Mouse (Mus musculus) midbrain, embryonic 14.5 days (tissue): Measurements from ENCODE around the gene Anks3. TPM values are rescaled to one million over a fixed set of nuclear protein-coding genes. Genes with fewer than 3 reads are reported as not detected.

Experiments used
- ATAC-seq: fragments of 200-750 bp; cut with Nextera tagmentation; 2 replicates; pipeline ENCODE4 v1.8.0; 2017; ENCODE audit warnings: moderate number of reproducible peaks, moderate library complexity; ENCODE audit not compliant: low FRiP score, low TSS enrichment
- DNase-seq: peaks from one replicate; pipeline ENCODE4 v3.0.0-alpha.2; 2015
- H3K27ac ChIP-seq: fragments of 300-500 bp; sonication (generic); replicated peaks from 2 replicates; pipeline ENCODE4 v1.5.1; 2014; ENCODE audit warnings: mild to moderate bottlenecking, low read depth, low read length, moderate library complexity
- H3K27me3 ChIP-seq: fragments of 300-500 bp; sonication (generic); 2 replicates; pipeline ENCODE4 v1.6.1; 2014; ENCODE audit warnings: low read length, control low read depth, mixed read lengths; ENCODE audit not compliant: control insufficient read depth, insufficient read depth
- H3K36me3 ChIP-seq: fragments of 300-500 bp; sonication (generic); 2 replicates; pipeline ENCODE4 v1.6.1; 2014; ENCODE audit warnings: low read length, control low read depth; ENCODE audit not compliant: control insufficient read depth, insufficient read depth
- H3K4me1 ChIP-seq: fragments of 300-500 bp; sonication (generic); 2 replicates; pipeline ENCODE4 v1.6.1; 2014; ENCODE audit warnings: mild to moderate bottlenecking, antibody characterized with exemption, low read length, control low read depth; ENCODE audit not compliant: control insufficient read depth, insufficient read depth
- H3K4me2 ChIP-seq: fragments of 300-500 bp; sonication (generic); 2 replicates; pipeline ENCODE4 v1.6.1; 2014; ENCODE audit warnings: mild to moderate bottlenecking, low read length, moderate library complexity
- H3K4me3 ChIP-seq: fragments of 300-500 bp; sonication (generic); replicated peaks from 2 replicates; pipeline ENCODE4 v1.5.1; 2014; ENCODE audit warnings: low read depth, low read length
- H3K9ac ChIP-seq: fragments of 300-500 bp; sonication (generic); replicated peaks from 2 replicates; pipeline ENCODE4 v1.6.1; 2014; ENCODE audit warnings: mild to moderate bottlenecking, low read length, moderate library complexity
- H3K9me3 ChIP-seq: fragments of 300-500 bp; sonication (generic); 2 replicates; pipeline ENCODE4 v1.6.1; 2016; ENCODE audit warnings: low read length, control low read depth, mixed read lengths; ENCODE audit not compliant: control insufficient read depth
- WGBS: fragments of 180-500 bp; shearing (Covaris S2); extraction: QIAGEN DNeasy Blood & Tissue Kit; methylation state at CpG from one replicate; pipeline ENCODE4 v1.1.7; 2014; 5-methylcytosine and 5-hydroxymethylcytosine counted together
- polyA plus RNA-seq: library from polyadenylated mRNA; unstranded; fragments of >200 nt; fragmentation: Nextera tagmentation; extraction: Ambion mirVana; gene quantifications from 2 replicates; pipeline ENCODE4 v1.2.1, GENCODE M21; 2014

Gene Anks3
- polyA plus RNA-seq, 1 experiment from 2014 or later, result 70.6 TPM

GRCm38 (mm10) chr16:5000611-5001010 lies 36.6 kb upstream of the Anks3 start:
- Histone ChIP-seq H3K27ac (no peak overlapping the region), H3K9ac (no peak overlapping the region), H3K4me2 (no peak overlapping the region), H3K4me1 (no peaks in the 10 kb centered on the region), H3K9me3 (no peaks in the 10 kb centered on the region), H3K27me3 (no peaks in the 10 kb centered on the region), H3K4me3 (no peak overlapping the region), H3K36me3 (no peaks in the 10 kb centered on the region)
- ATAC-seq (no peak), DNase-seq (no peak)
- WGBS, result 77% methylated on average over 3 of the region's 3 CpGs

GRCm38 (mm10) chr16:4998984-4999383 lies 35.0 kb upstream of the Anks3 start:
- no peaks in the 10 kb centered on the region for H3K4me1 ChIP-seq
- no peak overlapping the region for H3K9ac ChIP-seq
- WGBS, result 76% methylated on average over 1 of the region's 1 CpGs
- no peaks in the 10 kb centered on the region for H3K36me3 ChIP-seq
- DNase-seq (no peak), ATAC-seq (no peak)
- no peak overlapping the region for H3K4me3 ChIP-seq
- no peak overlapping the region for H3K27ac ChIP-seq
- H3K9me3 ChIP-seq, result no peaks in the 10 kb centered on the region
- H3K4me2 ChIP-seq, result no peak overlapping the region
- H3K27me3 ChIP-seq, result no peaks in the 10 kb centered on the region

GRCm38 (mm10) chr16:4997553-4997952 lies 33.5 kb upstream of the Anks3 start, which contains the start of gene Sept12:
TSS of gene Sept12 (minus strand) at chr16:4997852.
- no peak within 1 kb of the TSS for H3K27ac ChIP-seq
- H3K9ac ChIP-seq, result no peak within 1 kb of the TSS
- no peak for ATAC-seq
- no peaks in the 10 kb centered on the region for H3K36me3 ChIP-seq
- H3K4me2 ChIP-seq, result no peak within 1 kb of the TSS
- H3K9me3 ChIP-seq, result no peaks in the 10 kb centered on the region
- WGBS, result 73% methylated on average over 3 of the region's 3 CpGs
- H3K4me1 ChIP-seq, result no peaks in the 10 kb centered on the region
- H3K4me3 ChIP-seq, result no peak within 1 kb of the TSS
- no peak for DNase-seq
- H3K27me3 ChIP-seq, result no peaks in the 10 kb centered on the region

GRCm38 (mm10) chr16:4993276-4993675 lies 29.3 kb upstream of the Anks3 start:
- WGBS, result 82% methylated on average over 4 of the region's 4 CpGs
- Histone ChIP-seq H3K27ac (no peak overlapping the region), H3K27me3 (no peaks in the 10 kb centered on the region), H3K9me3 (no peaks in the 10 kb centered on the region), H3K4me2 (no peak overlapping the region), H3K4me3 (no peak overlapping the region), H3K4me1 (no peaks in the 10 kb centered on the region), H3K9ac (no peak overlapping the region), H3K36me3 (no peaks in the 10 kb centered on the region)
- ATAC-seq, result no peak
- DNase-seq, result no peak

DNA sequence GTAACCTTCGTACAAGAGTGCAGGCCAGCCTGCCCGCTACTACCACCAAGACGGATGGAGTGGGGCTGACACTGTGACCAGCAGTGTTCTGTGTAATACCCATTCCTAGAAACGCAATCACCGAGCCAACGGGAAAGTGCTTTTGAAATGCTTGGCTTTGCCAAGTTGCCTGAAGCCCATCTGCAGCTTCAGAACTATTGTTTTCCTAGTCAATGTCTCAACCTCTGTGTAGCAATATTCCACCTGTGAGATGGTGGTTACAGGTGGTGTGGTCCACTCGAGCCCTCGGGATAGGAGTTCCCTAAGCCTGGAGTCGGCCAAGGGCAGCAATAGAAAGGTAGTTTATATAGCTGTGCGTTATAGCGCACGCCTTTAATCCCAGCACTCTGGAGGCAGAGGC lies 20.7 kb upstream of the Anks3 start:
- WGBS, result 91% methylated on average over 12 of the region's 12 CpGs

DNA sequence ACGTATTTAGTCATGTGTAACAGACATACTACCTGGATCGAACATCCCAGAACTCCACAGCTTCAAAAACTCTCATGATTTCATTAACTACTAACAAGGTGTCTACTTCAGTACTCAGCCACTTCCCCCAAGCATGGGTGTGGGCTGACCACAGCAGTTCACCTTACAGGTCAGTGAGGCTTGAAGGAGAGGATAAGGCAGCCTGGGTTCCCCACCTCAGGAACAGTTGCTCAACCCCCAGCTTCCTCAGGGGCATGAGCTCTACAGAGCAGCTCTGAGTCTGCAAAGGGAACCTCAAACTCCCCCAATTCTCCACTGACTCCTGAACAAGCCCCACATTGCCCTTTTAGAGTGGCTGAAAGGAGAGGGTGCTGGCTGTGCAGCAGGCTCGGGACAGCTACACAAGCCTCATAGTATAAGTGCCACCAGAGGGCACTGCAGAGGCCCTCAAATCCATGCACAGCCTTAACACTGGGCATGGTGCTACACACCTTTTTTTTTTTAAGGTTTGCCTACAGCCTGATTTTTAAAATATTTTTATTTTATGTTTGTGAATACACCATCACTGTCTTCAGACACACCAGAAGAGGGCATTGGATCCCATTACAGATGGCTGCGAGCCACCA lies 15.9 kb upstream of the Anks3 start:
- ATAC-seq (no peak), DNase-seq (peak; percentile 69)
- no peak overlapping the region for H3K9ac ChIP-seq
- WGBS, result 69% methylated on average over 4 of the region's 4 CpGs
- H3K4me2 ChIP-seq, result no peak overlapping the region
- no peak overlapping the region for H3K27ac ChIP-seq
- H3K4me1 ChIP-seq, result no peaks in the 10 kb centered on the region
- H3K9me3 ChIP-seq, result no peaks in the 10 kb centered on the region
- no peaks in the 10 kb centered on the region for H3K36me3 ChIP-seq
- no peaks in the 10 kb centered on the region for H3K27me3 ChIP-seq
- H3K4me3 ChIP-seq, result no peak overlapping the region

More for the DNA sequence above, 20.7 kb upstream of the Anks3 start:
- Histone ChIP-seq H3K4me3 (no peak overlapping the region), H3K9ac (no peak overlapping the region), H3K36me3 (no peaks in the 10 kb centered on the region), H3K27ac (no peak overlapping the region), H3K27me3 (no peaks in the 10 kb centered on the region), H3K4me2 (no peak overlapping the region), H3K9me3 (no peaks in the 10 kb centered on the region), H3K4me1 (no peaks in the 10 kb centered on the region)
- DNase-seq (no peak), ATAC-seq (no peak)

DNA sequence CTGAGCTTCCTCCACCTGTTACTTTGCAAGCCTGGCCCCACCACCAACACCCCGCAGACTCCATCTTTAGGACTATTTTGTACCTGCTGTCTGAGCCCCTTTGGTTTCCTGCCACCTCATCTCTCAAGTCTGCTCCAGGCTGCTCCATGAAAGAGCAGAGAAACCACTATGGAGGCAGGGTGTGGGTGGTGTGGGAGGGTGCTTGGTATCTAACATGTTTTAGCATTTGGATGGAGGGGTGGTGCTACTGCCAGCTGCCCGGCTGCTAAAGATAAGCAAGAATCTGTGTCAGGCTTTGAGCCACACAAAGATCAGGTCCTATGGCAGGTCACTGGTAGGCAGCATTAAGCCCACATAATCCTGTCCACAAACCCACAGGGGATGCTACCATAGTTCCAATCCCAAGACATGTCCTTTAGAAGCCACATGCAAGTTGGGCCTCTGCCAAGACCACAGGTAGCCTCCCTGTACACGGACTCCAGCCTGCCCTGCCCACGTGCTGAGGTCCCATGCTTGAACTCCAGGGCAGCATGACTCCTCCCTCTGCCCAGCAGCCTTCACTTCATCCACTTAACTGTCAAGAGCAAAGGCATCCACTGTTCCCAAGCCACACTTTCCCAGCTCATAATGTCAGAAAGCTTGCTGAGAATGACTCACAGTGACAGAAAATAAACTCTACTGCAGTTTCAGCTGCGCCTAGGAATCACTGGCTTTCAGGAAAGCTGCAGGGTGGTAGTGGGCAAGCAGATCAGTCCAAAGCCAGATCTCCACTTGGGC lies 14.5 kb upstream of the Anks3 start:
- DNase-seq (no peak), ATAC-seq (no peak)
- Histone ChIP-seq H3K9me3 (no peaks in the 10 kb centered on the region), H3K27me3 (no peaks in the 10 kb centered on the region), H3K9ac (no peak overlapping the region), H3K4me1 (no peaks in the 10 kb centered on the region), H3K4me2 (no peak overlapping the region), H3K4me3 (no peak overlapping the region), H3K36me3 (no peaks in the 10 kb centered on the region), H3K27ac (no peak overlapping the region)
- WGBS, result 68% methylated on average over 5 of the region's 5 CpGs

DNA sequence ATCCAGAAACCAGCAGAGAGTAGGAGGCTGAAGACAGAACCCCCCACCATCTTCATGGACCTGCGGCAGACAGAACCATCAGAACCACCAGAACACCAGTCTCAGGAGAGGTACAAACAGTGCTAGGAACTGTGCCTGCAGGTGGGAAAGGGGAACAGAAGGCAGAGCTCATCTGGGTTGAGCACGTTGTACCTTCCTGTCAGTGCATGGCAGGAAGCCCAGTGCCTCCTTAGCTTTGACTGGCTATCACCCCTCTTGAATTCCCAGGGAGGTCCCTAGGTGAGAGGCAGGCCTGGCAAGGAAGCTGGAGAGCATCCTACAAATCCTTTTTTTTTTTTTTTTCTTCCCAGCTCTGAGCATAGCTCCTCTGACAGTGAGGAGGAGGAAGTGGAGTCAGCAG lies 12.2 kb upstream of the Anks3 start:
- Histone ChIP-seq H3K4me2 (no peak overlapping the region), H3K9ac (no peak overlapping the region), H3K4me1 (no peaks in the 10 kb centered on the region), H3K4me3 (no peak overlapping the region), H3K27ac (no peak overlapping the region), H3K27me3 (no peaks in the 10 kb centered on the region), H3K36me3 (no peaks in the 10 kb centered on the region), H3K9me3 (no peaks in the 10 kb centered on the region)
- no peak for ATAC-seq
- DNase-seq, result no peak
- 85% methylated on average over 2 of the region's 2 CpGs for WGBS

- Histone ChIP-seq H3K4me3 (no peak overlapping the region), H3K4me2 (no peak overlapping the region), H3K9me3 (no peaks in the 10 kb centered on the region), H3K9ac (no peak overlapping the region), H3K27ac (no peak overlapping the region), H3K27me3 (no peaks in the 10 kb centered on the region), H3K4me1 (no peaks in the 10 kb centered on the region), H3K36me3 (peaks cover under 1% of the 10 kb centered on the region; the same call in 1 of the 2 replicates)
- ATAC-seq (no peak), DNase-seq (no peak)
- WGBS, result 81% methylated on average over 5 of the region's 5 CpGs
Measured at GRCm38 (mm10) chr16:4974521-4974920, 10.5 kb upstream of the Anks3 start.
